Mouse (Mus musculus) heart, adult 2 months (tissue): ENCODE results near the gene Sec14l1. TPM values are rescaled to one million over a fixed set of nuclear protein-coding genes. Genes with fewer than 3 reads are reported as not detected.
A peak's percentile ranks its signal among the peaks of the same experiment; 100 is the strongest.

ENCODE experiments used
- DNase-seq, 2 experiments: peaks; one replicate each; pipeline ENCODE4 v3.0.0; 2021
- H3K27ac ChIP-seq: fragments of 200-600 bp; 2 replicates; pipeline ENCODE4 v1.8.1; 2022
- H3K27me3 ChIP-seq: fragments of 200-500 bp; 2 replicates; pipeline ENCODE4 v1.6.1; 2012; ENCODE audit warnings: mild to moderate bottlenecking, low read length, inconsistent platforms, mixed read lengths; ENCODE audit not compliant: control insufficient read depth, insufficient read depth
- H3K36me3 ChIP-seq: fragments of 200-500 bp; 2 replicates; pipeline ENCODE4 v1.6.1; 2012; ENCODE audit warnings: low read length, inconsistent platforms; ENCODE audit not compliant: control insufficient read depth, insufficient read depth
- H3K4me1 ChIP-seq: fragments of 200-500 bp; 2 replicates; pipeline ENCODE4 v1.6.1; 2011; ENCODE audit warnings: low read length; ENCODE audit not compliant: control insufficient read depth, insufficient read depth
- H3K4me3 ChIP-seq: fragments of 200-600 bp; 2 replicates; pipeline ENCODE4 v1.8.1; 2022
- H3K79me2 ChIP-seq: fragments of 200-500 bp; replicated peaks from 2 replicates; pipeline ENCODE4 v1.6.1; 2012; ENCODE audit warnings: mild to moderate bottlenecking, inconsistent platforms, low read length, moderate library complexity, mixed read lengths; ENCODE audit not compliant: control insufficient read depth, insufficient read depth
- H3K9ac ChIP-seq: fragments of 200-500 bp; 2 replicates; pipeline ENCODE4 v1.6.1; 2012; ENCODE audit warnings: low read depth, mild to moderate bottlenecking, control low read depth, inconsistent platforms, low read length, mixed read lengths
- CTCF ChIP-seq: fragments of 200-600 bp; IDR thresholded peaks from 2 replicates; pipeline ENCODE4 v1.8.1; 2022; ENCODE audit warnings: antibody characterized with exemption, mild to moderate bottlenecking, moderate library complexity
- EP300 ChIP-seq: fragments of 200-500 bp; IDR thresholded peaks from 2 replicates; pipeline ENCODE4 v1.6.1; 2011; ENCODE audit warnings: low read depth, low read length, control low read depth; ENCODE audit not compliant: insufficient read depth
- POLR2A ChIP-seq: fragments of 200-500 bp; IDR thresholded peaks from 2 replicates; pipeline ENCODE4 v1.6.1; 2011; ENCODE audit warnings: mild to moderate bottlenecking, low read depth, low read length, control low read depth; ENCODE audit not compliant: insufficient read depth
- WGBS: fragments of 180-500 bp; shearing (Covaris S2); methylation state at CpG from one replicate; pipeline ENCODE4 v1.1.7; 2018; 5-methylcytosine and 5-hydroxymethylcytosine counted together
- intact Hi-C: fragments of 180-260 bp; cut with DNase I; formaldehyde crosslinking; loops from one replicate; pipeline ENCODE4 v1.15.1; 2025
- polyA plus RNA-seq: library from polyadenylated mRNA; depleted of rRNA; stranded (reverse); fragments of >200 nt; gene quantifications from 2 replicates; pipeline ENCODE4 v1.2.3, GENCODE M21; 2012
- total RNA-seq, 2 experiments: library from RNA; stranded (reverse); gene quantifications; 2 replicates each; pipeline ENCODE4 v1.2.3; 2021

Sec14l1 gene
- total and polyA plus RNA-seq, 3 experiments, result 65.4 to 89.5 (median 71.5) TPM

GRCm38 (mm10) chr11:117175472-117175871, 60.5 kb downstream of the Sec14l1 start:
- H3K4me1 ChIP-seq, result peaks cover 2% of the 10 kb centered on the region; the same call in 1 of the 2 replicates
- intact Hi-C loops, result loop anchor here (5.0 to 10.0 kb wide), 2 partner anchors 258 to 291 kb away; partner anchors contain the start of gene Mgat5b
- TF ChIP-seq EP300 (no peak), POLR2A (no peak)
- H3K79me2 ChIP-seq, result no peaks in the 10 kb centered on the region
- no peaks in the 10 kb centered on the region for H3K36me3 ChIP-seq
- no peak overlapping the region for H3K9ac ChIP-seq
- 89% methylated on average over 12 of the region's 12 CpGs for WGBS
- H3K4me3 ChIP-seq, result no peak overlapping the region; the same call in 1 of the 2 replicates
- H3K27me3 ChIP-seq, result no peaks in the 10 kb centered on the region
- no peak overlapping the region; the same call in 1 of the 2 replicates for H3K27ac ChIP-seq
- DNase-seq, result no peak

- peaks cover 2% of the 10 kb centered on the region; the same call in 1 of the 2 replicates for H3K4me1 ChIP-seq
- H3K4me3 ChIP-seq, result no peak overlapping the region
- TF ChIP-seq POLR2A (no peak), CTCF (peak; percentile 68)
- intact Hi-C loops, result loop anchor here (5.0 to 10.0 kb wide), 2 partner anchors 259 to 292 kb away; partner anchors contain the start of gene Mgat5b
- H3K9ac ChIP-seq, result no peak overlapping the region
- H3K36me3 ChIP-seq, result no peaks in the 10 kb centered on the region
- H3K79me2 ChIP-seq, result no peaks in the 10 kb centered on the region
- DNase-seq, result no peak
- no peaks in the 10 kb centered on the region for H3K27me3 ChIP-seq
- H3K27ac ChIP-seq, result no peak overlapping the region
- WGBS, result 45% methylated on average over 5 of the region's 5 CpGs
These were observed 61.3 kb downstream of the Sec14l1 start for GRCm38 (mm10) chr11:117176304-117176703.

GRCm38 (mm10) chr11:117176900-117177299, 61.9 kb downstream of the Sec14l1 start:
- Histone ChIP-seq H3K9ac (no peak overlapping the region), H3K27ac (no peak overlapping the region), H3K4me3 (no peak overlapping the region), H3K79me2 (no peaks in the 10 kb centered on the region), H3K36me3 (no peaks in the 10 kb centered on the region), H3K27me3 (no peaks in the 10 kb centered on the region), H3K4me1 (peaks cover 2% of the 10 kb centered on the region; the same call in 1 of the 2 replicates)
- WGBS, result 67% methylated on average over 5 of the region's 5 CpGs
- TF ChIP-seq CTCF (no peak), EP300 (no peak), POLR2A (no peak)
- intact Hi-C loops, result loop anchor here (1.0 to 10.0 kb wide), 3 partner anchors 105 to 292 kb away; partner anchors contain the start of gene Mgat5b
- DNase-seq, result peak in 1 of 2 experiments; percentile 28

GRCm38 (mm10) chr11:117177303-117177979, 62.5 kb downstream of the Sec14l1 start:
- TF ChIP-seq EP300, result peak; percentile 99
- TF ChIP-seq POLR2A, result no peak
- TF ChIP-seq CTCF, result peak; percentile 72
- peaks cover 2% of the 10 kb centered on the region; the same call in 1 of the 2 replicates for H3K4me1 ChIP-seq
- 48% methylated on average over 8 of the region's 11 CpGs for WGBS
- DNase-seq, result peak; percentile 88 to 94
- no peaks in the 10 kb centered on the region for H3K36me3 ChIP-seq
- H3K79me2 ChIP-seq, result no peaks in the 10 kb centered on the region
- no peak overlapping the region for H3K9ac ChIP-seq
- intact Hi-C loops, result loop anchor here (1.0 to 10.0 kb wide), 3 partner anchors 105 to 293 kb away; partner anchors contain the start of gene Mgat5b
- no peak overlapping the region for H3K4me3 ChIP-seq
- no peak overlapping the region for H3K27ac ChIP-seq
- no peaks in the 10 kb centered on the region for H3K27me3 ChIP-seq

- WGBS, result 82% methylated on average over 5 of the region's 5 CpGs
- intact Hi-C loops, result loop anchor here (2.0 to 10.0 kb wide), 3 partner anchors 181 to 295 kb away; partner anchors contain the start of gene Mgat5b
- H3K79me2 ChIP-seq, result no peaks in the 10 kb centered on the region
These were observed 64.9 kb downstream of the Sec14l1 start for GRCm38 (mm10) chr11:117179902-117180301.

GRCm38 (mm10) chr11:117182808-117183207, 67.8 kb downstream of the Sec14l1 start:
- Histone ChIP-seq H3K9ac (no peak overlapping the region), H3K27ac (no peak overlapping the region), H3K36me3 (no peaks in the 10 kb centered on the region), H3K27me3 (no peaks in the 10 kb centered on the region), H3K79me2 (no peaks in the 10 kb centered on the region), H3K4me3 (no peak overlapping the region), H3K4me1 (no peaks in the 10 kb centered on the region)
- TF ChIP-seq CTCF, result no peak
- no peak for TF ChIP-seq EP300
- TF ChIP-seq POLR2A, result no peak
- 86% methylated on average over 3 of the region's 3 CpGs for WGBS
- no peak for DNase-seq
- intact Hi-C loops, result no loop called here

More at GRCm38 (mm10) chr11:117179902-117180301, 64.9 kb downstream of the Sec14l1 start:
- Histone ChIP-seq H3K36me3 (no peaks in the 10 kb centered on the region), H3K27ac (no peak overlapping the region), H3K4me3 (no peak overlapping the region), H3K9ac (no peak overlapping the region), H3K27me3 (no peaks in the 10 kb centered on the region), H3K4me1 (peaks cover 2% of the 10 kb centered on the region; the same call in 1 of the 2 replicates)
- TF ChIP-seq EP300 (no peak), POLR2A (no peak), CTCF (peak; percentile 66)
- DNase-seq, result no peak
